Mouse (Mus musculus): ENCODE data around the gene Arhgef12. TPM values are rescaled to one million over a fixed set of nuclear protein-coding genes. Genes with fewer than 3 reads are reported as not detected.

Arhgef12 gene
- polyA plus RNA-seq, 1 experiment from 2014 or later = 20.5 TPM

GRCm38 (mm10) chr9:43144206-43144810 is 37.3 kb upstream of the Arhgef12 start:
- H3K4me1 ChIP-seq (ENCODE audit: control insufficient read depth in 2 of 2, insufficient read depth in 2 of 2, low read length in 2 of 2) = peaks cover 3 to 7% of the 10 kb centered on the region in 2 experiments; a peak in 3 of 4 replicates
- no peak overlapping the region for H3K9ac ChIP-seq (ENCODE audit: low read length)
- no peaks in the 10 kb centered on the region for H3K9me3 ChIP-seq (ENCODE audit: control insufficient read depth, low read length)
- 40% methylated on average over 12 of the region's 12 CpGs for whole genome bisulfite sequencing
- H3K4me2 ChIP-seq (ENCODE audit: low read length) = no peak overlapping the region
- H3K27me3 ChIP-seq (ENCODE audit: control insufficient read depth, insufficient read depth, low read length) = peaks cover 11% of the 10 kb centered on the region
- no peak overlapping the region for H3K4me3 ChIP-seq (ENCODE audit: control insufficient read depth in 1 of 2, insufficient read depth in 1 of 2, low read depth in 1 of 2, low read length in 2 of 2)
- H3K36me3 ChIP-seq (ENCODE audit: control insufficient read depth, insufficient read depth, low read length) = no peaks in the 10 kb centered on the region
- no peak overlapping the region for H3K27ac ChIP-seq (replicated peaks in 1 of 2; ENCODE audit: control insufficient read depth in 1 of 2, insufficient read depth in 1 of 2, low read depth in 2 of 2, low read length in 2 of 2)
- no peak for ATAC-seq (ENCODE audit: insufficient number of reproducible peaks, insufficient read depth, low FRiP score, low read depth)

- ATAC-seq (ENCODE audit: insufficient number of reproducible peaks, insufficient read depth, low FRiP score, low read depth) = no peak
- WGBS = 2% methylated on average over 4 of the region's 4 CpGs
These were observed 34.8 kb upstream of the Arhgef12 start for GRCm38 (mm10) chr9:43141839-43142238.

GRCm38 (mm10) chr9:43133525-43133924 is 26.5 kb upstream of the Arhgef12 start:
- no peak overlapping the region for H3K4me2 ChIP-seq (ENCODE audit: low read length)
- no peak overlapping the region for H3K9ac ChIP-seq (ENCODE audit: low read length)
- no peaks in the 10 kb centered on the region for H3K36me3 ChIP-seq (ENCODE audit: control insufficient read depth, insufficient read depth, low read length)
- no peaks in the 10 kb centered on the region for H3K27me3 ChIP-seq (ENCODE audit: control insufficient read depth, insufficient read depth, low read length)
- no peaks in the 10 kb centered on the region; the same call in 1 of the 2 replicates for H3K9me3 ChIP-seq (ENCODE audit: control insufficient read depth, low read length)
- H3K27ac ChIP-seq (replicated peaks in 1 of 2; ENCODE audit: control insufficient read depth in 1 of 2, insufficient read depth in 1 of 2, low read depth in 2 of 2, low read length in 2 of 2) = no peak overlapping the region
- 66% methylated on average over 3 of the region's 3 CpGs for whole genome bisulfite sequencing
- peaks cover 4% of the 10 kb centered on the region in 2 experiments; a peak in 2 of 4 replicates for H3K4me1 ChIP-seq (ENCODE audit: control insufficient read depth in 2 of 2, insufficient read depth in 2 of 2, low read length in 2 of 2)
- H3K4me3 ChIP-seq (ENCODE audit: control insufficient read depth in 1 of 2, insufficient read depth in 1 of 2, low read depth in 1 of 2, low read length in 2 of 2) = no peak overlapping the region
- no peak for ATAC-seq (ENCODE audit: insufficient number of reproducible peaks, insufficient read depth, low FRiP score, low read depth)

More at GRCm38 (mm10) chr9:43141839-43142238, 34.8 kb upstream of the Arhgef12 start:
- H3K36me3 ChIP-seq (ENCODE audit: control insufficient read depth, insufficient read depth, low read length) = no peaks in the 10 kb centered on the region
- peaks cover 3 to 7% of the 10 kb centered on the region in 2 experiments; a peak in 3 of 4 replicates for H3K4me1 ChIP-seq (ENCODE audit: control insufficient read depth in 2 of 2, insufficient read depth in 2 of 2, low read length in 2 of 2)
- no peaks in the 10 kb centered on the region for H3K9me3 ChIP-seq (ENCODE audit: control insufficient read depth, low read length)
- no peak overlapping the region for H3K4me2 ChIP-seq (ENCODE audit: low read length)
- no peak overlapping the region for H3K27ac ChIP-seq (replicated peaks in 1 of 2; ENCODE audit: control insufficient read depth in 1 of 2, insufficient read depth in 1 of 2, low read depth in 2 of 2, low read length in 2 of 2)
- H3K27me3 ChIP-seq (ENCODE audit: control insufficient read depth, insufficient read depth, low read length) = peaks cover 7% of the 10 kb centered on the region
- H3K9ac ChIP-seq (ENCODE audit: low read length) = no peak overlapping the region
- no peak overlapping the region for H3K4me3 ChIP-seq (ENCODE audit: control insufficient read depth in 1 of 2, insufficient read depth in 1 of 2, low read depth in 1 of 2, low read length in 2 of 2)

GRCm38 (mm10) chr9:43132380-43132779 is 25.3 kb upstream of the Arhgef12 start:
- H3K27me3 ChIP-seq (ENCODE audit: control insufficient read depth, insufficient read depth, low read length) = no peaks in the 10 kb centered on the region
- no peak overlapping the region for H3K9ac ChIP-seq (ENCODE audit: low read length)
- no peak overlapping the region for H3K27ac ChIP-seq (replicated peaks in 1 of 2; ENCODE audit: control insufficient read depth in 1 of 2, insufficient read depth in 1 of 2, low read depth in 2 of 2, low read length in 2 of 2)
- H3K9me3 ChIP-seq (ENCODE audit: control insufficient read depth, low read length) = no peaks in the 10 kb centered on the region; the same call in 1 of the 2 replicates
- no peak overlapping the region for H3K4me2 ChIP-seq (ENCODE audit: low read length)
- H3K4me3 ChIP-seq (ENCODE audit: control insufficient read depth in 1 of 2, insufficient read depth in 1 of 2, low read depth in 1 of 2, low read length in 2 of 2) = no peak overlapping the region
- H3K4me1 ChIP-seq (ENCODE audit: control insufficient read depth in 2 of 2, insufficient read depth in 2 of 2, low read length in 2 of 2) = peaks cover 6% of the 10 kb centered on the region in 2 experiments; a peak in 2 of 4 replicates
- no peak for ATAC-seq (ENCODE audit: insufficient number of reproducible peaks, insufficient read depth, low FRiP score, low read depth)
- H3K36me3 ChIP-seq (ENCODE audit: control insufficient read depth, insufficient read depth, low read length) = no peaks in the 10 kb centered on the region
- WGBS = 22% methylated on average over 4 of the region's 4 CpGs

GRCm38 (mm10) chr9:43131940-43132339 is 24.9 kb upstream of the Arhgef12 start:
- Histone ChIP-seq H3K4me3 (ENCODE audit: control insufficient read depth in 1 of 2, insufficient read depth in 1 of 2, low read depth in 1 of 2, low read length in 2 of 2) (no peak overlapping the region), H3K36me3 (ENCODE audit: control insufficient read depth, insufficient read depth, low read length) (no peaks in the 10 kb centered on the region), H3K4me2 (ENCODE audit: low read length) (no peak overlapping the region), H3K27me3 (ENCODE audit: control insufficient read depth, insufficient read depth, low read length) (no peaks in the 10 kb centered on the region), H3K27ac (replicated peaks in 1 of 2; ENCODE audit: control insufficient read depth in 1 of 2, insufficient read depth in 1 of 2, low read depth in 2 of 2, low read length in 2 of 2) (no peak overlapping the region), H3K9ac (ENCODE audit: low read length) (no peak overlapping the region), H3K4me1 (ENCODE audit: control insufficient read depth in 2 of 2, insufficient read depth in 2 of 2, low read length in 2 of 2) (peaks cover 9% of the 10 kb centered on the region in 2 experiments; a peak in 2 of 4 replicates), H3K9me3 (ENCODE audit: control insufficient read depth, low read length) (no peaks in the 10 kb centered on the region; the same call in 1 of the 2 replicates)
- ATAC-seq (ENCODE audit: insufficient number of reproducible peaks, insufficient read depth, low FRiP score, low read depth) = no peak
- WGBS = 77% methylated on average over 5 of the region's 5 CpGs

- ATAC-seq (ENCODE audit: insufficient number of reproducible peaks, insufficient read depth, low FRiP score, low read depth) = no peak
- no peak overlapping the region for H3K27ac ChIP-seq (replicated peaks in 1 of 2; ENCODE audit: control insufficient read depth in 1 of 2, insufficient read depth in 1 of 2, low read depth in 2 of 2, low read length in 2 of 2)
- H3K27me3 ChIP-seq (ENCODE audit: control insufficient read depth, insufficient read depth, low read length) = no peaks in the 10 kb centered on the region
- no peaks in the 10 kb centered on the region for H3K36me3 ChIP-seq (ENCODE audit: control insufficient read depth, insufficient read depth, low read length)
- no peaks in the 10 kb centered on the region; the same call in 1 of the 2 replicates for H3K9me3 ChIP-seq (ENCODE audit: control insufficient read depth, low read length)
- H3K4me2 ChIP-seq (ENCODE audit: low read length) = no peak overlapping the region
- peaks cover 9% of the 10 kb centered on the region in 2 experiments; a peak in 2 of 4 replicates for H3K4me1 ChIP-seq (ENCODE audit: control insufficient read depth in 2 of 2, insufficient read depth in 2 of 2, low read length in 2 of 2)
- WGBS = 92% methylated on average over 2 of the region's 2 CpGs
- H3K4me3 ChIP-seq (ENCODE audit: control insufficient read depth in 1 of 2, insufficient read depth in 1 of 2, low read depth in 1 of 2, low read length in 2 of 2) = no peak overlapping the region
- H3K9ac ChIP-seq (ENCODE audit: low read length) = no peak overlapping the region
These were observed 23.6 kb upstream of the Arhgef12 start for GRCm38 (mm10) chr9:43130684-43131083.

GRCm38 (mm10) chr9:43127101-43127787 is 20.2 kb upstream of the Arhgef12 start:
- no peaks in the 10 kb centered on the region for H3K36me3 ChIP-seq (ENCODE audit: control insufficient read depth, insufficient read depth, low read length)
- H3K4me3 ChIP-seq (ENCODE audit: control insufficient read depth in 1 of 2, insufficient read depth in 1 of 2, low read depth in 1 of 2, low read length in 2 of 2) = no peak overlapping the region
- peaks cover 9 to 12% of the 10 kb centered on the region in 2 experiments; a peak in 3 of 4 replicates for H3K4me1 ChIP-seq (ENCODE audit: control insufficient read depth in 2 of 2, insufficient read depth in 2 of 2, low read length in 2 of 2)
- H3K9me3 ChIP-seq (ENCODE audit: control insufficient read depth, low read length) = no peaks in the 10 kb centered on the region; the same call in 1 of the 2 replicates
- 55% methylated on average over 10 of the region's 10 CpGs for WGBS
- H3K27ac ChIP-seq (replicated peaks in 1 of 2; ENCODE audit: control insufficient read depth in 1 of 2, insufficient read depth in 1 of 2, low read depth in 2 of 2, low read length in 2 of 2) = no peak overlapping the region
- H3K27me3 ChIP-seq (ENCODE audit: control insufficient read depth, insufficient read depth, low read length) = no peaks in the 10 kb centered on the region
- H3K4me2 ChIP-seq (ENCODE audit: low read length) = no peak overlapping the region
- no peak overlapping the region for H3K9ac ChIP-seq (ENCODE audit: low read length)
- ATAC-seq (ENCODE audit: insufficient number of reproducible peaks, insufficient read depth, low FRiP score, low read depth) = no peak
